Mouse (Mus musculus): ENCODE results near the gene Gm20547.

DNA sequence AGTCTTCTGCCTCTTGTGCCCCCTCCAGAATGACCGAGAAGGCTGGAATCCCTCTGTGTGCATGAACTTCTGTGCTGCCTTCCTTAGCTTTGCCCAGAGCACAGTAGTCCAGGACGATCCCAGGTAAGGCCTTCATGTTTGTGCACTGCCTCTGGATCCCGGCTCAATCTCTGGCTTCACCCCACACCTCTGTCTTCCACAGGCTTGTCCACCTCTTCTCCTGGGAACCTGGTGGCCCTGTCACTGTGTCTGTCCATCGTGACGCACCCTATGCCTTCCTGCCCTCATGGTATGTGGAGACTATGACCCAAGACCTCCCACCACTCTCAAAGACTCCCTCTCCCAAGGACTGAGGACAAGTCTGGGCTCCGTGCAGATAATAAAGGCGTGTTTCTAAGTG, 43.1 kb downstream of the Gm20547 start:
- TF ChIP-seq EP300 (optimal IDR thresholded peaks at IDR 0.05) (no peak), CTCF (IDR thresholded peaks at IDR 0.05; ENCODE audit: low read depth) (no peak)
